In the genomic region with DNA sequence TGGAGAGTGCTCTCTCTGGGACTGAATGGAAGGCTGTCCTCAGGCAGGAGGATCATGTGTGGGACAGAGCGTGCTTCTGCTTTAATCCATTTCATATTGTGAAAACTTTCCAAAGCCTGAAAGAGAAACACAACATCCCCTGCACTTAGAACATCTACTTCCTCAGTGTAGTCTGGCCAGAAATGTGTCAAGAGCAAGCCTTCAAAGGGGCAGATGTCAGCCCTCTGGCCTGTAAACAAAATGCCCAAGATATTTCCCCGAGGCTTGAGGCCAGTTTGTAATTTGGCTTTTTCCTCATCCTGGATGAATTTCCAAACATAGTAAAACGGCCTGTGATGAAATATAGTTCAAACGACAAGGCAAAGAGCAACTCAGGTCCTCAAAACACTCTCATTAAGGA, we compare ENCODE assay signal across 14 mouse cellular contexts. TPM values are rescaled to one million over a fixed set of nuclear protein-coding genes. Genes with fewer than 3 reads are reported as not detected.
A peak's percentile ranks its signal among the peaks of the same experiment; 100 is the strongest.
DNase-seq lines count a peak whose midpoint lies in the region; ATAC-seq and TF ChIP-seq lines count a peak whose summit lies in the region.
"Had no signal": no experiment of that assay in that cellular context is flagged by ENCODE, and none has a peak within 500 bp of the region (broad histone marks: within the 10 kb centered on the region; RNA-seq: fewer than 3 reads in every experiment).

No protein-coding gene starts in this region.

- peaks cover 10% of the 10 kb centered on the region for H3K4me1 ChIP-seq in liver, postnatal 0 days (ENCODE audit: insufficient read depth)
- H3K4me1 ChIP-seq in forebrain, embryonic 13.5 days = no peaks in the 10 kb centered on the region
- H3K4me1 ChIP-seq: forebrain, embryonic 12.5 days; heart, embryonic 13.5 days; midbrain, embryonic 10.5 days; neural tube, embryonic 13.5 days had no signal

- DNase-seq in adrenal gland, adult 8-10 months = peak; percentile 27
- DNase-seq in adrenal gland, postnatal 25 days = no peak
- peak; percentile 51 for DNase-seq in NIH3T3 (ENCODE audit: low read depth)
- peak; percentile 22 to 41 for DNase-seq in heart, postnatal 14 days
- DNase-seq in liver, postnatal 0 days = no peak
- DNase-seq in right cerebral cortex, postnatal 10 days (ENCODE audit: low spot score in 2 of 2) = no peak
- DNase-seq in urinary bladder, postnatal 4 days (ENCODE audit: low spot score in 2 of 2) = no peak
- DNase-seq: cerebellum, postnatal 25 days; left cerebral cortex, postnatal 4 days had no signal

- no peak for TF ChIP-seq CTCF in liver, postnatal 0 days (IDR thresholded peaks at IDR 0.05; ENCODE audit: low read depth)

- H3K9ac ChIP-seq in liver, postnatal 0 days (replicated peaks) = no peak overlapping the region
- no peak overlapping the region for H3K9ac ChIP-seq in forebrain, embryonic 13.5 days
- H3K9ac ChIP-seq: forebrain, embryonic 12.5 days; heart, embryonic 13.5 days; neural tube, embryonic 13.5 days had no signal

- H3K27ac ChIP-seq in liver, postnatal 0 days (ENCODE audit: low read depth) = peak overlapping the region; percentile 95
- H3K27ac ChIP-seq in forebrain, embryonic 13.5 days = no peak overlapping the region
- H3K27ac ChIP-seq: forebrain, embryonic 12.5 days; heart, embryonic 13.5 days; midbrain, embryonic 10.5 days; neural tube, embryonic 13.5 days had no signal

- H3K27me3 ChIP-seq in liver, postnatal 0 days (ENCODE audit: insufficient read depth, low read length) = no peaks in the 10 kb centered on the region
- no peaks in the 10 kb centered on the region for H3K27me3 ChIP-seq in forebrain, embryonic 13.5 days
- H3K27me3 ChIP-seq: forebrain, embryonic 12.5 days; heart, embryonic 13.5 days; neural tube, embryonic 13.5 days had no signal

- H3K9me3 ChIP-seq in liver, postnatal 0 days (ENCODE audit: low read length) = no peaks in the 10 kb centered on the region
- H3K9me3 ChIP-seq in forebrain, embryonic 13.5 days (replicated peaks) = no peaks in the 10 kb centered on the region
- H3K9me3 ChIP-seq: forebrain, embryonic 12.5 days; heart, embryonic 13.5 days; midbrain, embryonic 10.5 days; neural tube, embryonic 13.5 days had no signal

- WGBS in liver, postnatal 0 days (ENCODE audit: insufficient replicate concordance) = 42% methylated on average over 4 of the region's 4 CpGs
- WGBS in forebrain, embryonic 13.5 days = 88% methylated on average over 4 of the region's 4 CpGs

- H3K36me3 ChIP-seq in liver, postnatal 0 days (replicated peaks; ENCODE audit: insufficient read depth, low read length) = no peaks in the 10 kb centered on the region
- no peaks in the 10 kb centered on the region for H3K36me3 ChIP-seq in forebrain, embryonic 13.5 days (ENCODE audit: poor library complexity, severe bottlenecking)
- H3K36me3 ChIP-seq: forebrain, embryonic 12.5 days; heart, embryonic 13.5 days; midbrain, embryonic 10.5 days; neural tube, embryonic 13.5 days had no signal

- peak; percentile 21 for ATAC-seq in liver, postnatal 0 days
- ATAC-seq in forebrain, embryonic 13.5 days = no peak

- no peak overlapping the region for H3K4me2 ChIP-seq in liver, postnatal 0 days (ENCODE audit: low read depth, low read length)
- H3K4me2 ChIP-seq in forebrain, embryonic 13.5 days = no peak overlapping the region
- H3K4me2 ChIP-seq: forebrain, embryonic 12.5 days; heart, embryonic 13.5 days; neural tube, embryonic 13.5 days had no signal

- intact Hi-C loops in heart, postnatal 14 days (cut with DNase I) = no loop called here

- no peak overlapping the region for H3K4me3 ChIP-seq in liver, postnatal 0 days (ENCODE audit: low read depth, low read length)
- H3K4me3 ChIP-seq in forebrain, embryonic 13.5 days = no peak overlapping the region
- H3K4me3 ChIP-seq: forebrain, embryonic 12.5 days; heart, embryonic 13.5 days; midbrain, embryonic 10.5 days; neural tube, embryonic 13.5 days had no signal

- peak; percentile 75 for TF ChIP-seq EP300 in liver, postnatal 0 days (IDR thresholded peaks at IDR 0.05; ENCODE audit: low read depth)

RNA-seq across cellular contexts. Expression of a gene that starts 28.2 kb away (rescaled TPM):
- 10 to 100 TPM; 61.4 to 92.7 (median 75.5) TPM for total RNA-seq in adrenal gland, adult 8-10 months (2022)
- total RNA-seq in adrenal gland, postnatal 25 days (2021) = 57.8 and 81.7 TPM in 2 replicates
- total RNA-seq in heart, postnatal 14 days (2021) = 10 to 100 TPM; 31.5 to 33.1 TPM
- 39.7 and 41.1 TPM in 2 replicates for polyA plus RNA-seq in liver, postnatal 0 days (2015; fragmentation: Nextera tagmentation; extraction: Ambion mirVana)
- polyA plus RNA-seq in forebrain, embryonic 13.5 days (2015; fragmentation: Nextera tagmentation; extraction: Ambion mirVana) = 74.2 and 76.6 TPM in 2 replicates

RNA-seq across cellular contexts. Expression of a gene that starts 41.5 kb away (rescaled TPM):
- total RNA-seq in adrenal gland, adult 8-10 months (2022) = 10 to 100 TPM; 15.9 to 17.0 (median 16.9) TPM
- 11.8 and 14.5 TPM in 2 replicates for total RNA-seq in adrenal gland, postnatal 25 days (2021)
- 10 to 100 TPM; 11.2 to 11.9 TPM for total RNA-seq in heart, postnatal 14 days (2021)
- polyA plus RNA-seq in liver, postnatal 0 days (2015; fragmentation: Nextera tagmentation; extraction: Ambion mirVana) = 19.0 and 30.1 TPM in 2 replicates
- 1.3 and 1.5 TPM in 2 replicates for polyA plus RNA-seq in forebrain, embryonic 13.5 days (2015; fragmentation: Nextera tagmentation; extraction: Ambion mirVana)

Comparison
In these comparisons a context has a peak if more than half of its experiments do, and no peak if none do; other contexts are left out.
1. DNase-seq: peak in adrenal gland, adult 8-10 months (single experiment), NIH3T3 (single experiment) and heart, postnatal 14 days (2 of 2); none in adrenal gland, postnatal 25 days (single experiment), liver, postnatal 0 days (single experiment), right cerebral cortex, postnatal 10 days (0 of 2) and urinary bladder, postnatal 4 days (0 of 2).